Mouse (Mus musculus) bone marrow, adult 2 months (tissue): ENCODE results near the gene Ilk.

ENCODE experiments used
- CTCF ChIP-seq: fragments of 200-500 bp; IDR thresholded peaks from 2 replicates; pipeline ENCODE4 v1.5.1; 2011; ENCODE audit warnings: low read length, control low read depth; ENCODE audit not compliant: control insufficient read depth, insufficient read depth
- POLR2A ChIP-seq: fragments of 200-500 bp; IDR thresholded peaks from 2 replicates; pipeline ENCODE4 v1.6.1; 2011; ENCODE audit warnings: low read depth, mild to moderate bottlenecking, control low read depth, low read length, borderline replicate concordance; ENCODE audit not compliant: control insufficient read depth

DNA sequence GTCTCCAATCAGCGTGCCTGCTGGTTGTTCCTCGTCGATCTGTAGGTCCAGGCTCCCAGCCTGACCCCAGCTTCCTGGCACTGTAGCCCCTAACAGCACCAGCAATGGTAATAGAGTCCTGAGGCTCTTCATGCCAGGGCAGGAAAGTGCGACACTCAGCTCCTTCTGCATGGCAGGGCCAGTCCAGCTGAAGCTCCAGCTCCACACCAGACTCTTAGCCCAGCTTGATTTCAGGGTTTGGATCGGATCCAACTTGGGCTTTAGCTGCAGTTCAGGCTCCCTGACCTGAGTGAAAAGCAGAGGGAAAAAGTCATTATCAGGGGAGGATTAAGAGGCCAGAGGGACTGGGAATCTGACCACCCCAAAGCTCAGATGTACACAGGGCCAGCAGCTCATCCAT is 36.6 kb downstream of the Ilk start:
- TF ChIP-seq CTCF (no peak), POLR2A (no peak)
